Mouse (Mus musculus) G1E (cell line): ENCODE results near the gene Tmem263.

ENCODE experiments used
- CTCF ChIP-seq: IDR thresholded peaks from 2 replicates; pipeline ENCODE4 v1.5.1; 2012; ENCODE audit warnings: low read depth, low read length, inconsistent platforms, mixed read lengths
- GATA1 ChIP-seq: IDR thresholded peaks from 2 replicates; pipeline ENCODE4 v1.6.1; 2012; ENCODE audit warnings: borderline replicate concordance, low read length, inconsistent platforms, mixed read lengths

- TF ChIP-seq CTCF (no peak), GATA1 (no peak)
Observed at GRCm38 (mm10) chr10:85071605-85072152, 30.7 kb upstream of the Tmem263 start.
